Comparison of ENCODE assay signal across 28 mouse cellular contexts in genomic region chr11:110889354-110890151, GRCm38 (mm10).
DNase-seq lines count a peak whose midpoint lies in the region; ATAC-seq and TF ChIP-seq lines count a peak whose summit lies in the region.
"Had no signal": no experiment of that assay in that cellular context is flagged by ENCODE, and none has a peak within 500 bp of the region (broad histone marks: within the 10 kb centered on the region; RNA-seq: fewer than 3 reads in every experiment).

No protein-coding gene starts in this region.

- no peak overlapping the region for H3K9ac ChIP-seq in forebrain, embryonic 14.5 days (ENCODE audit: low read length)
- no peak overlapping the region for H3K9ac ChIP-seq in forebrain, embryonic 13.5 days
- H3K9ac ChIP-seq in lung, embryonic 14.5 days = no peak overlapping the region
- H3K9ac ChIP-seq in lung, postnatal 0 days (replicated peaks; ENCODE audit: low read depth) = no peak overlapping the region
- no peak overlapping the region for H3K9ac ChIP-seq in lung, embryonic 16.5 days (ENCODE audit: low read length)
- H3K9ac ChIP-seq: embryonic facial prominence, embryonic 13.5 days; embryonic facial prominence, embryonic 15.5 days; forebrain, embryonic 12.5 days had no signal

- no peaks in the 10 kb centered on the region for H3K4me1 ChIP-seq in forebrain, embryonic 14.5 days (ENCODE audit: control insufficient read depth, insufficient read depth, low read length)
- no peaks in the 10 kb centered on the region for H3K4me1 ChIP-seq in forebrain, embryonic 13.5 days
- no peaks in the 10 kb centered on the region for H3K4me1 ChIP-seq in lung, embryonic 14.5 days (ENCODE audit: insufficient read depth)
- no peaks in the 10 kb centered on the region for H3K4me1 ChIP-seq in lung, postnatal 0 days (ENCODE audit: insufficient read depth, low read depth, low read length)
- H3K4me1 ChIP-seq in lung, embryonic 16.5 days (replicated peaks; ENCODE audit: control insufficient read depth, insufficient read depth, low read length) = no peaks in the 10 kb centered on the region
- H3K4me1 ChIP-seq: embryonic facial prominence, embryonic 13.5 days; embryonic facial prominence, embryonic 15.5 days; forebrain, embryonic 10.5 days; forebrain, embryonic 12.5 days had no signal

- no peak overlapping the region for H3K4me2 ChIP-seq in forebrain, embryonic 14.5 days (ENCODE audit: low read length)
- H3K4me2 ChIP-seq in forebrain, embryonic 13.5 days = no peak overlapping the region
- H3K4me2 ChIP-seq in lung, embryonic 14.5 days = no peak overlapping the region
- H3K4me2 ChIP-seq in lung, postnatal 0 days (replicated peaks; ENCODE audit: low read depth, low read length) = no peak overlapping the region
- H3K4me2 ChIP-seq in lung, embryonic 16.5 days (ENCODE audit: low read depth, low read length) = no peak overlapping the region
- H3K4me2 ChIP-seq: embryonic facial prominence, embryonic 13.5 days; embryonic facial prominence, embryonic 15.5 days; forebrain, embryonic 12.5 days had no signal

- TF ChIP-seq CTCF in lung, embryonic 14.5 days (IDR thresholded peaks at IDR 0.05; ENCODE audit: low read depth) = no peak
- TF ChIP-seq CTCF in lung, postnatal 0 days (IDR thresholded peaks at IDR 0.05) = no peak

- no peak for TF ChIP-seq EP300 in lung, postnatal 0 days (IDR thresholded peaks at IDR 0.05)

- no peaks in the 10 kb centered on the region for H3K27me3 ChIP-seq in forebrain, embryonic 14.5 days (replicated peaks; ENCODE audit: control insufficient read depth, insufficient read depth, low read length)
- H3K27me3 ChIP-seq in forebrain, embryonic 13.5 days = no peaks in the 10 kb centered on the region
- no peaks in the 10 kb centered on the region for H3K27me3 ChIP-seq in lung, embryonic 14.5 days (ENCODE audit: insufficient read depth, low read length)
- no peaks in the 10 kb centered on the region for H3K27me3 ChIP-seq in lung, postnatal 0 days (replicated peaks; ENCODE audit: insufficient read depth, low read length)
- no peaks in the 10 kb centered on the region for H3K27me3 ChIP-seq in lung, embryonic 16.5 days (ENCODE audit: control insufficient read depth, insufficient read depth, low read depth, low read length)
- H3K27me3 ChIP-seq: CH12.LX; embryonic facial prominence, embryonic 13.5 days; embryonic facial prominence, embryonic 15.5 days; forebrain, embryonic 12.5 days; Patski had no signal

- no peak for ATAC-seq in forebrain, embryonic 14.5 days
- ATAC-seq in forebrain, embryonic 13.5 days = no peak
- peak; percentile 68 for ATAC-seq in lung, embryonic 14.5 days (ENCODE audit: insufficient read depth)
- no peak for ATAC-seq in lung, postnatal 0 days
- peak; percentile 51; the same call in 1 of the 2 replicates for ATAC-seq in lung, embryonic 16.5 days (ENCODE audit: low read depth)
- ATAC-seq: activated CD4-positive, CD25-positive, alpha-beta regulatory T cell, adult 4 months; CD4-positive, CD25-positive, alpha-beta regulatory T cell, adult 4 months; forebrain, embryonic 16.5 days; Patski had no signal

- no peak overlapping the region for H3K27ac ChIP-seq in forebrain, embryonic 14.5 days (ENCODE audit: low read depth, low read length)
- no peak overlapping the region for H3K27ac ChIP-seq in forebrain, embryonic 13.5 days
- H3K27ac ChIP-seq in lung, embryonic 14.5 days (ENCODE audit: low read depth) = no peak overlapping the region
- H3K27ac ChIP-seq in lung, postnatal 0 days (ENCODE audit: low read length) = no peak overlapping the region
- H3K27ac ChIP-seq in lung, embryonic 16.5 days (ENCODE audit: low read length) = no peak overlapping the region
- H3K27ac ChIP-seq: embryonic facial prominence, embryonic 13.5 days; embryonic facial prominence, embryonic 15.5 days; forebrain, embryonic 10.5 days; forebrain, embryonic 12.5 days had no signal

- no peaks in the 10 kb centered on the region for H3K9me3 ChIP-seq in forebrain, embryonic 14.5 days (replicated peaks; ENCODE audit: control insufficient read depth, low read length)
- H3K9me3 ChIP-seq in forebrain, embryonic 13.5 days (replicated peaks) = no peaks in the 10 kb centered on the region
- no peaks in the 10 kb centered on the region for H3K9me3 ChIP-seq in lung, embryonic 14.5 days (ENCODE audit: low read depth, low read length)
- no peaks in the 10 kb centered on the region for H3K9me3 ChIP-seq in lung, postnatal 0 days (ENCODE audit: low read length)
- H3K9me3 ChIP-seq in lung, embryonic 16.5 days (ENCODE audit: control insufficient read depth, low read length) = no peaks in the 10 kb centered on the region
- H3K9me3 ChIP-seq: embryonic facial prominence, embryonic 13.5 days; embryonic facial prominence, embryonic 15.5 days; forebrain, embryonic 10.5 days; forebrain, embryonic 12.5 days had no signal

- no peaks in the 10 kb centered on the region for H3K36me3 ChIP-seq in forebrain, embryonic 14.5 days (ENCODE audit: control insufficient read depth, insufficient read depth, low read length)
- no peaks in the 10 kb centered on the region for H3K36me3 ChIP-seq in forebrain, embryonic 13.5 days (ENCODE audit: poor library complexity, severe bottlenecking)
- H3K36me3 ChIP-seq in lung, embryonic 14.5 days (ENCODE audit: insufficient read depth) = no peaks in the 10 kb centered on the region
- no peaks in the 10 kb centered on the region for H3K36me3 ChIP-seq in lung, postnatal 0 days (ENCODE audit: insufficient read depth, low read length)
- no peaks in the 10 kb centered on the region for H3K36me3 ChIP-seq in lung, embryonic 16.5 days (ENCODE audit: control insufficient read depth, insufficient read depth, low read length)
- H3K36me3 ChIP-seq: embryonic facial prominence, embryonic 13.5 days; embryonic facial prominence, embryonic 15.5 days; forebrain, embryonic 10.5 days; forebrain, embryonic 12.5 days; G1E had no signal

- WGBS in forebrain, embryonic 14.5 days = 91% methylated on average over 3 of the region's 3 CpGs
- 88% methylated on average over 3 of the region's 3 CpGs for WGBS in forebrain, embryonic 13.5 days
- 53% methylated on average over 3 of the region's 3 CpGs for WGBS in lung, embryonic 14.5 days
- WGBS in lung, postnatal 0 days = 57% methylated on average over 3 of the region's 3 CpGs
- WGBS in lung, embryonic 16.5 days = 50% methylated on average over 3 of the region's 3 CpGs

- DNase-seq in forebrain, embryonic 14.5 days (ENCODE audit: low spot score) = peak; percentile 36
- DNase-seq in lung, embryonic 14.5 days = peak; percentile 78
- DNase-seq in lung, postnatal 0 days (ENCODE audit: low spot score) = no peak
- no peak for DNase-seq in lung, postnatal 10 days
- DNase-seq: adrenal gland, adult 8-10 months; adrenal gland, postnatal 14 days; adrenal gland, postnatal 36 days; B cell, adult 2 months; cerebellum, adult 11 months; cerebellum, adult 18-20 months; cerebellum, adult 8-10 months; cerebellum, adult 9-11 months; cerebellum, postnatal 14 days; cerebellum, postnatal 36 days; embryo, embryonic 11 days had no signal

- H3K4me3 ChIP-seq in forebrain, embryonic 14.5 days (ENCODE audit: low read depth, low read length) = no peak overlapping the region
- no peak overlapping the region for H3K4me3 ChIP-seq in forebrain, embryonic 13.5 days
- no peak overlapping the region for H3K4me3 ChIP-seq in lung, embryonic 14.5 days (ENCODE audit: low read depth, low read length)
- no peak overlapping the region for H3K4me3 ChIP-seq in lung, postnatal 0 days (ENCODE audit: low read depth, low read length)
- no peak overlapping the region for H3K4me3 ChIP-seq in lung, embryonic 16.5 days (ENCODE audit: low read length)
- H3K4me3 ChIP-seq: embryonic facial prominence, embryonic 13.5 days; embryonic facial prominence, embryonic 15.5 days; erythroblast, embryonic 14.5 days; forebrain, embryonic 10.5 days; forebrain, embryonic 12.5 days had no signal

Comparison
In these comparisons a context has a peak if more than half of its experiments do, and no peak if none do; other contexts are left out.
1. ATAC-seq: peak in lung, embryonic 14.5 days (single experiment) and lung, embryonic 16.5 days (single experiment); none in forebrain, embryonic 14.5 days (single experiment), forebrain, embryonic 13.5 days (single experiment) and lung, postnatal 0 days (single experiment).
2. DNase-seq: peak in forebrain, embryonic 14.5 days (single experiment) and lung, embryonic 14.5 days (single experiment); none in lung, postnatal 0 days (single experiment) and lung, postnatal 10 days (single experiment).